Mouse (Mus musculus) ES-CJ7 (cell line): Measurements from ENCODE around the gene 1700122O11Rik.

Experiments
- DNase-seq: peaks from one replicate; pipeline ENCODE4 v3.0.0; 2011; ENCODE audit warnings: low read depth, low spot score

1700122O11Rik gene

DNA sequence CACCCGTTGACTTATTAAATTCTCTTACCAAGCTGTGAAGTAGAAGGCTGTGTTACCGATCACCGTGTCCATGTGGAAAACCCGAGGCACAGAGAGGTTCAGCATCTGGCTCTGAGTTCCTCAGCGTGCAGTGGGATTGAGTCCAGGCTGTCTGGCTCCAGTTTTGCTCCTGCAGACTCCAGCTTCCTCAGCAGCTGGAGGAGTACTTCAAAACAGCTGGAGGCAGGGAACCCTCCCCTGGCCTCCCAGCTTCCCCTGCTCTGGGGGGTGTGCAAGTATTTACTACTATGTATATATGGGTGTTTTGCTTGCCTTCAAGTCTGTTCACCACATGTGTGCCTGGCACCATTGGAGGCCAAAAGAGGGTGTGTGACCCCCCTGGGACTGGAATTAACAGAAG is 9.8 kb downstream of the 1700122O11Rik start:
- no peak for DNase-seq

DNA sequence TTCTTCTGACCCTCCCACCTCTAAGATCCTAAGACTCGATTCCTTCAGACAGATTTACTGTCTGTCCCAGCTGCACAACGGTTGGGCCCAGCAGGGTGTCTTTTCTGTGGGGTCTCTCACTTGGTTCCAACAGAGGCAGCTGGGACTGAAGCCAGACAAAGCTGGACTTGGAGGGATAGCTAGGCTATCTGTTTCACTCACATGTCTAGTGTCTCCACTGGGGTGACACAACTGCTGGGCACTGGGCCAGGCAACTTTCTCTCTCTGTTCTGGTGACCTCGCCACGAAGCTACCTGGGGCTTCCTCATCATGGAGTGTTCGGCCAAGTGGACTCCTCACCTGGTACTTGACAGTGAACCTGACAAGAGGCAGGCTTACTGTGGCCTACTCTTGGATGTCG is 10.4 kb downstream of the 1700122O11Rik start:
- DNase-seq = no peak

DNA sequence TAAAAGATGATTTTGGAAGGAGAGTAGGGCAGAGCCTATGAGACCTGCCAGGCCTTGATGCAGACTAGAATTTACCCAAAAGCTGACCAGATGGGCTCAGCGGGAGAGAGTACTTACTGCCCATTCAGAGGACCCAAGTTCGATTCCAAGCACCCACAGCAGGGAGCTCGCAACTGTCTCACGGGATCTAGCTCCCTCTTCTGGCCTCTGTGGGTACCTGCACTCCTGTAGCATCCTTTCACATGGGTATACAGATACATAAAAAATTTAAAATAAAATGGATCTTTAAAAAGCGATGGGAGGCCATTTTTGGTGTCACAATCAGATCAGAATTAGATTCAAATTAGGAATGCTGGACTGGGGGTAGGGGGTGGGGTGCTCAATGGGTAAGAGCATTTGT is 11.1 kb downstream of the 1700122O11Rik start:
- peak; percentile 38 for DNase-seq

DNA sequence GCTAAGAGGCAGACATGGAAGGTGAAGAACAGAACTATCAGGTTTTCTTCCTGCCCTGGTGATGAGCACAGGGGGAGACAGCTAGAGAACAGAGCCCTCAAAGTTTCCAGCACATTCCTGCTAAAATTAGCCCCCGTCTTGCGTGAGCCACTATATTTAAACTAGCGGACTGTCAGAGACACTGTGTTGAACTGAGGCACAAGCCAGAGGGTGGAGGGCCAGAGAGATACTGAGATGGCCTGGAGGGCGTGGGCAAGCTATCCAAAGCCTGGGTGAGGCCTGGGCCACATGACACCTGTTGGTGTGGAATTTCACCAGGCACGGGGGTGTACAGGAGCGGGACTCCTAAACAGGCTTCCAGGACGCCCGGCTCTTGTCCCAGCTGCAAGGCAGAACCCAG is 14.0 kb downstream of the 1700122O11Rik start:
- DNase-seq = no peak

DNA sequence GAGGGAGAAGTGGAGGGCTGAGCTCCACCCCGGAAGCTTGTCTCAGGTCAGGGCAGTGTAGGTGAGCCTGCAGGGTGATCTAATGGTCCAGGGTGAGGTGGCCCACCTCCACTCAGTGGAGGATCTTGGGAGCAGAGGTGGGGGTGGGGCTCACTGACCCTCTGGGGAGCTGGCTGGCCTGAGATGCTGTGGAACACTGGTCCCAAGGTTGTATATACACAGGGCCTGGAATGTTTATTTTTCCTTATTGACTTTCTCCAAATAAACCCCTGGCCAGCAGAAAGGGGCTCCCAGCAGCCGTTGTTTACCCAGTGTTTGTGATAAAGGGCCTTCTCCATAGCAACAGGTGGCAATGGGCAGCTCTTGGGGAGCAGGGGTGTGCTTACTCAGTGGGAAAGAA is 18.5 kb downstream of the 1700122O11Rik start:
- DNase-seq = no peak

DNA sequence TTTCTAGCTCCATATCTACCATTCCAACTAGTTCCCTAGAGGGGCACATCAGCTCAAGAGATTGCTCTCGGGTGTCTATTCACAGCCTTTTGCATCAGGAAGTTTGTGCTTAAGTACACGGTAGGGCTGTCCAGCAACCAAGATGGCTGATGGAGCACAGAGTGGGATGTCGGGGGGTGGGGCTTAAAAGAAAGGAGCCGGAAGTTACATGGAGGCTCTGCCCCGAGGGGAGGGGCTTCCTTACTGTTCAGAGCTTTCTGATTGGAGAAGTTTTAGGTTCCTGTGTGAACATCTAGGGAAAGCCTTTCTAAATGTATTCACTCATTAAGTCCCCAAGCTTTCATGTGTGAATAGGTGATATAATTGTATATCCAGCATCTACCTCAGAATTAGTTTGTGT is 21.5 kb downstream of the 1700122O11Rik start:
- peak; percentile 80 for DNase-seq

DNA sequence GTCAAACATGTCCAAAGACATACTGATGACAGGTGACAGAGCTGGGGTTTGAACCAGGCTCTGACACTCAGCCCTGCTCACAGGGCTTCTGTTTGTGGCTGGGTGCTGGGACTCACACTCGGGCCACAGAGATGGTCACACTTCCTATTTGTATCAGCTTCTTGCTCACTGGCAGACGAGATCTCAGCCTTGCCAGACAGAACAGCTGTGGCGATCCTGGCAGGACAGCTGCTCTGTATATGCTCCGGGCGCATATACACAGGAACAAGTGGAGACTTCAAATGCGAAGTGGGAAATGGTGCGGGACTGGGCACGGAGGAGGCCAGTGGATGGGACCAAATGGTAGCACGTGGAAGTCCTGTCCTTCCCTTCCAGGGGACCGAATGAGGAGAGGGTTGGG is 25.5 kb downstream of the 1700122O11Rik start:
- DNase-seq = no peak

DNA sequence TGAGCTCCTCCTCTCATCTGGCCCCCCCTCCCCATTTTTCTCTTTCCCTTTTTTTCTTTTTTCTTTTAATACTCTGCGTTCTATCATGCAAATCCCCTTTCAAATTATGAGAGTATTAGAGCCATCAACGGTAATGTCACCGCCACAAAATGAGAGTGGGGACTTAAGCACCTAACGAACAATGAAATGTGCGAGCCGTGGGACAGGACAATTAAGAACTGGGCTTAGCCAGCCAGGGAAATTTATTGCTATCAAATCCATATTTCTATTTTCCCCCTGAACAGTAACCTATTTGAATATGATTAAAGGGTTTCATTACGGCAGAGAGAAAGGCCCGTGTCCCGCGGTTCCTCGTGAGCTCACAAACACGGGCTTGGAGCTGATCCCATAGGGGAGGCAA is 27.0 kb downstream of the 1700122O11Rik start:
- no peak for DNase-seq

DNA sequence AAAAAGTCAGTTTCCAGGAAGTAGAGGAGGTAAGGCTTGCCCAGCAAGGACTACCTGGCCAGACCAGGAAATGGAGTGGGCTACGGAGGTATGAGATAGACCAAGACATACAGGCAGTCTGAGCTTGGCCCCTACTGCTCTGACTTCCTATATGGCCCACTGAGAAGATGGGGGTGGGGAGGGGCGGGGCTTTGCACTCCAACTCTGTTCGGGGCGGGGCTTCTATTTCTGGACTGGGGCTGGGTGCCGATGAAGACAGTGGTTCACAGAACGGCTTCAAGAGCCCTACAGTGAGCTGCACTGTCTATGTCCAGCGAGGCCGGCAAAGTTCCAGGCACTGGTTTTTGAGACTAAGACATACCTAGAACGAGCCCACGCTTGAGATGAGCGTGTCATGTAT is 27.8 kb downstream of the 1700122O11Rik start:
- peak; percentile 52 for DNase-seq

DNA sequence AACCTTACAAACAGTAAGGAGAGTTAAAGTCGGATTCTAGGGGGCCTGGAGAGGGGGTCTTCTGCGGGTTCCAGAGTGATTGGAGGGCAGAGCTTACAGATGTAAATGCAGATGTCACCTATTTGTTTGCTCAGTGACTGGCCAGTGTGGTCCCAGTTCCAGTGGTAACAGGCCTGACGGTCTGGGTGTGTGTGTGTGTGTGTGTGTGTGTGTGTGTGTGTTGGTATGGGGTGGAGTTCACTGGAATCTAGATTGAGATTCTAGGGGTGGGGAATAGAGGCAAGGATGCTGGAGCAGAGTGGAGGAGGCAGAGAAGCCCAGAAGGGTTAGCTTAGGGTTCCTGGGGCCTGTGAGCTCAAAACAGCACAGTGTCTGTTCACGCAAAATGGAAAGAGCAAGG is 32.3 kb downstream of the 1700122O11Rik start:
- no peak for DNase-seq

DNA sequence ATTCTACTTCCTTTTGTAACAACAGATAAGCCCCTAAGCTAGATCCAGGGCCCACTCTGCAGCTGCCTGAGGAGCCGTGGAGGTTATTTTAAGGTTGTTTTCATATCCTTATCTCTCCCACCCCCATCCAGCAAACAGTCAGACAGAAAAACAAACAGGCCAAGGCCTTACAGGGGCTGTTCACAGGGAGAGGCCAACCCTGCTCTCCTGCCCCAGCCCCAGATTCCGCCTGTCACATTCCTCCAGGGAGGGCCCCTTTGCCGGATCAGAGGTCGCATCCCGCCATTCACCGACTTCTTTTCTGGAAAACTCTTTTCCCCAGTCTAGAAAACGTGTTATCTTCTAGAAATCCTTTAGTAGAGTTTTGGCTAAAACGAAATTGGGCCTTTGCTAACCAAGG is 33.0 kb downstream of the 1700122O11Rik start:
- no peak for DNase-seq

DNA sequence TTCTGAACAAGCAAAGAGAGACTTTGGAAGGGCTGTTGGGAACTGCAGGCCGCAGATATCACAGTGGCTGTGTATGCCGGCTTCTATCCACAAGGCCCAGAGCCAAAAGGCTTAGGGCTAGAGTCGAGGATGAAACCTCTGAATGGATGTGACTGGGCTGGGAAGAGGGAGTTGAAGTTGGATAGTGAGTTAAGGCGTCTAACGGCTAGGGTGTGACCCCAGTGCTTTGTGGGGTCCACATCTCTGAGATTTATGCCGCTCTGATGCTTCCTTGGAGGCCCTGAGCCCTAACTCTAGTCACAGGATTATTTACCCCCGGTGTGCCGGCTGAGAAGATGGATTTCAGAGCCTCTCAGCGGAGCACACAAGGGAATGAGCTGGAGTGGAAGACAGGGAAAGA is 33.5 kb downstream of the 1700122O11Rik start:
- no peak for DNase-seq

DNA sequence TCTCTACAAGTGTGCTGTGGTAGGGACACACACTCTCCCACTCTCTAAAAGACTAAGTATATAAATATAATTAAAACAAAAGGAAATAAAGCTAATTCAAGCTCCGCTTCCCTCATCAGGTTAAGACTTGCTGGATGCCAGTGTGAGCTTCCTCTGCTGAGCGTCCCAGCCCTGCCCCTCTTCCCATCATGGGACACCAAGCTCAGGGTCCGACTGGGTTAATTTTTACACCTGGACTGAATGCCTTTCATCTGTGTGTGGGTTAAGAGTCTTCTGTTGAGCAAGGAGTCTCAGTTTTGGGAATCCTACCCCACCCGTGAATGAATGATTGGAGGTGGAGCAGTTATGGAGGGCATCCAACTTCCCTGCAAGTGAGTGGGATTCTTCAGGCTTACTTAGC is 35.6 kb downstream of the 1700122O11Rik start:
- DNase-seq = no peak

DNA sequence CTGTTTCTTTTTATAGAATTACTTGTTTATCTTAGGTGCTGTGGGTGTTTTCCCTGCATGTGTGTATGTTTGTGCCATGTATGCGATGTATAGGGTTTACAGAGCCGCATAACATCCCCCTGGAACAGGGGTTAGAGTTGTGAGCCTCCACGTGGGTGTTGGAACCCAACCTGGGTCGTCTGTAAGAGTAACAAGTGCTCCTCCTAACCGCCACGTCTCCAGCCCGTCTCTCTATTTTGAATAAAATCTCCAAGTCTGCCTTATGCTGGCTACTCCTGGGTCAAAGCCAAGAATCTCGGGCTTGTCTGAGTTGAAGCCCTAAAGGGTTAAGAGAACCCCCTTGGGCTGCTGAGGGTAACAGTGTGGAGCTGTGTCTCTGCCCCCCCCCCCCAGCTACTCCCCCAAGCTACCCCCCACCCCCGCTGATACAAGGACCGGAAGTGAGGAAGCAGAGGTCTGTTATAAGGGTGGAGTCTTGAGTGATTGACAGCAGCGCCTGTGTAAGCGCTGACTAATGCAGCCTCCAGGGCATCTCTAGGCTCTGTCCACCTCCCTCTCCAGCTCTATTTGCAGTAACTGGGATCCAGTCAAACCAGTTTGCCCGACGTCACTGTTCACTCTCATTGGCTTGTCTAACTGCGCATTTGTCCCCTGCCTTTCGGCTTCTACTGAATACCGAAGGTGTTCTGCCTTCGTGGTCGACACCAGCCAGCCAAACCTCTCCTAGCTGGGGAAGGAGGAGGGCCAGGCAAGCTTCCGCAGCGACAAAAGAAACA is 36.3 kb downstream of the 1700122O11Rik start:
- DNase-seq = peak; percentile 88

DNA sequence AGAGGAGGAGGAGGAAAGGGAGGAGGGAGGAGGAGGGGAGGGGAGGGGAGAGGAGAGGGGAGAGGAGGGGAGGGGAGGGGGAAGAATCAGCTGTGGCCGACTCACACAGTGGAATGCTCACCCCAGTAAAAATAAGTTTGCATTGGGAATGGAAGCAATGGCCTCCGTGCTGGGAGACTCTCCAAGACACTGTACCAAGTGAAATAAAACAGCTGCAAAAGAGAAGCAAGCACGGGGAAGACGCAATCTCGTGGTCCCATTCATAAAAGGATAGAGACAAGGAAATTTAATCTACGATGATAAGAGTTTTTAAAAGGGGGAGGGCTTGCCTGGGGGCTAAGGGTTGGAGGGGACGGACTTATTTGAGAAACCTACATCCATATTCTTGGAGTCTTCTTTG is 36.9 kb downstream of the 1700122O11Rik start:
- DNase-seq = no peak

DNA sequence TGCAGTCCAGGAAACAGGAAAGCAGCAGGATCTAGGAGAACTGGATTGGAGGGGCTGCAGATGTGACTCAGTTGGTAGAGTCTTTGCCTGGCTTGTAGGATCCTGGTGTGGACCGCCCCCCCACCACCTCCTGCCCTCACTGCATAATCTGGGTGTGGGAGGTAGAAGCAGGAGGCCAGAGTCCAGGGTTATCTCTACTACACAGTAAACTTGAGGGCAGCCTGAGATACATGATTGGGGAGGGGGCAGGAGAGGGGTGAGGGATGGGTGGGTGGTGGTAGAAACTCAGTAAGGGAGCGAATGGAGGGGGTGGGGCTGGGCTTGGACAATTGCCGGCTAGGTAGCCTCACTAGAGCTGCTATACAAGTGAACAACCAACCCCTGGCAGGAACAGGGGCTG is 38.3 kb downstream of the 1700122O11Rik start:
- DNase-seq = peak; percentile 36

DNA sequence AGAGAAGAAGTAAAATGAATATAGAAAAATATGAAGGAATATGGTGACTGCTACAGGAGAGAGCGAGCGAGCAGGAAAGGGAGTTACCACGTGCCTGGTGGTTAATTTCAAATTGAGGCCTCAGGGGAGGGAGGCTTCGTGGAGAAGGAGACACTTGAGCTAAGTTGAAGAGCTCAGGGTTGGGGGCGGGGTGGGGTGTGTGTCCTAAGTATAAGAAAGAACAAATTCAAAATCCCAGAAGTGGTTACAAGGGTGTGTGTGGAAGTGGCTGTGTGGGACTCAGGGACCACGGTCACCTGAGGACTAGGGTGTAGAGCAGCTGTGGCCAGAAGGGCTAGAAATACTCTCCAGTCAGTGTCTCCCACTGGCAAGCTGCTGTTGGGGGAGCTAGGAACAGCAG is 38.7 kb downstream of the 1700122O11Rik start:
- DNase-seq = no peak

DNA sequence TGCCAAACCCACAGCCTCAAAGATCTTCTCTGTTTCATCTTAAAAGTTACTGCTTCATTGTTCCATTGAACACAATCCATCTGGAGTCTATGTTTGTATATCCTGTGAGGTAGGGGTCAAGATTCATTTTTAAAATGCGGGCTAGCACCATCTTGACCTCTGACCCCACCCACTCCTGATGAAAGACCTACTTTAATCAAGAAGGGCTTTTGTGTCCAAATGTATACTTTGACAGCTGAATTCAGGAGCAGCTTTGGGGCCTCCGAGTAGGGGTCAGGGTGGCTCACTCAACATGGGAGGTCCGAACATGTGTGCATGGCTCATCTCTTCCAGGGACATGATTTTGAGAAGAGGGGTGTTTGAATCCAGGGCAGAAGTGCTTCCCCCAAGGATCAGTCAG is 40.3 kb downstream of the 1700122O11Rik start:
- DNase-seq = no peak

DNA sequence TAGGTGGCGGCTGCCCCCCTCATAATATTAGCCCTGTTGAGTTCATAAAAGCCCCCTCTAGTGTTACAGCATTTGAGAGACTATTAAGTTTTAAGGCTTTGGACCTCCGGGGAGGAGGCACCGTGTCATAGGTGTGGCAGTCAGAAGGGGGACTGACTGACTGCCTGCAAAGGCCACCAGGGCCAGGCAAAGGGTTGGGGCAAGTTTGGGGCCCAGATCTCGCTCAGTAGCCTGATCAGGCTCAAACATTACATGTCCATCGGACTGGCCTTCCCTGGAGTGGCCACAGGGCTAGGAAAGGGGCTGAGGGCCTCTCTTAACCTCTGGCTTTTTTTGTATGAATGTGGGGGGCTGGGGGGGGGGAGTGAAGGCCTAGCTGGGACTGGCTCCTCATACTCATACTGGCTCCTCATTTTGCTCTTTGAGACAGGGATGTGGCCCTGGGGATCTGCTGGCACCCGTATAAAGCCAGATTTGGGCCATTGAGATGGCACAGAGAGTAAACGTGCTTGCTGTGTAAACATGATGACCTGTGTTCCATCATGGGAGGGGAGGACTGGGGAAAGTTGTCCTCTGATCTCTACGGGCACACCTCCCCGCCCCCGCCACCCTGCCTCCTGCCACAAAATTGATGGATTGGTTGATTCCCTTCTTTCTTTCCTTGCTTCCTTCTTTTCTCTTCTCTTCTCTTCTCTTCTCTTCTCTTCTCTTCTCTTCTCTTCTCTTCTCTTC is 47.5 kb downstream of the 1700122O11Rik start:
- DNase-seq = no peak

DNA sequence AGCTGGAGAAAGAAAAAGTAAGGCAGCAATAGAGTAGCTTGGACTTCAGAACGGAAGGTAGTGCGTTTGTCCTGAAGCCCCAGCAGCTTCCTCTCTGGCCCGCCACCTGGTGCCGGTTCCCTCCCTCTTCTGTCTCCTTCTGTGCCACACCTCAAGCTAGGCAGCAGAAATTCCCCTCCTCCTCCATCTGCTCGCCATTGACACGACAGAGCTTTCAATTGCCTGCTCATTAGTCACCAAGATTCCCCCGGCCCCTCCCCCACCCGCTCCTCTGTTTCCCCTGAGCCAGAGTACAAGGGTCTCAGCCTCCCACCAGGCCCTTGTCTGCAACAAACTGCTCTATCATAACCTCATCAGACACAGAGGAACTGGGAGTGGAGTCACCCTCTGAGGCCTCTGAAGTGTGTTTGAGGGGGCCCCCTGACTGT is 48.1 kb downstream of the 1700122O11Rik start:
- peak; percentile 89 for DNase-seq

DNA sequence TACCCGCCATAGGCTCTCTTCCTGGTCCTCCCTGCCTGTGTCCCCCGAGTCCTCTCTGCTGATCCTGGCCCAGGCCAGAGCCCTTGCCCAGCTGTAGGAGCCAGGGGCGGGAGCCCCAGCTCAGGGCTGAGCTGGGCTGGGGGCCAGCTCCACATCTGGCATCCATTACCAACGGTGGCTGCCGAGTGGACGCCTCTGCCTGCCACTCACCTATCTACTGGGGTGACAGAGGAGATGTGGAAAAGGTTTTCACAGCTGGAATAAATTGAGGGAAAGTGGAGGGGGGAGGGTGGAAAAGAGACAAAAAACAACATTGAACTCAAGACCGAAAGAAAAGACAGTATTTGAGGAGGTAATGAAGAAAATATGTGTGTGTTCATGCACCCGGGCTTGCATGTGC is 49.3 kb downstream of the 1700122O11Rik start:
- DNase-seq = no peak

DNA sequence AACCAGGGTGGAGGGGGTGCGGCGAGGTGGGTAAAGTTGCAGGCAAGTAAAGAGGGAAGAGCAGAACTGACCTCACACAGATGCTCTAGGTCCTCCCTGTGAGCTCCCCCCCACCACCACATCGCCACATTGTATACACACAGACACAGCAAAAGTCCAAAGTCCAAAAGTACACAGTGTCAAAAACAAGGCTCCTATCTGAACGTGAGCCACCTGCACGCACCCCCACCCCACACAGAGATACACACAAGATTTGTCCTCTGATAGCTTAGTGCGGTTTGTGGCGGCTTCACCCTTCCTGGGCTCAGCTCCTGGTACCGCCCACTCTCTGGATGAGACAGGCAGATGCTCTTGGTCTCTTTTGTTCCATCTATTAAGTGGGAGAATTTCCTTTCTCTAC is 50.0 kb downstream of the 1700122O11Rik start:
- no peak for DNase-seq
